Mouse (Mus musculus): Measurements from ENCODE around the gene Gstt4. TPM values are rescaled to one million over a fixed set of nuclear protein-coding genes. Genes with fewer than 3 reads are reported as not detected.
"Not testable (repeated sequence)": the region's sequence is repeated elsewhere in the genome, so short reads cannot be mapped to it uniquely, and the experiment has no call there.

The Gstt4 gene
- polyA plus RNA-seq, 1 experiment: not detected

- Histone ChIP-seq H3K4me3 (ENCODE audit: insufficient read depth, low read length) (no peak overlapping the region), H3K27ac (ENCODE audit: insufficient read depth, low read length) (no peak overlapping the region), H3K4me1 (ENCODE audit: control insufficient read depth, insufficient read depth, low read length) (no peaks in the 10 kb centered on the region)
- TF ChIP-seq POLR2A (IDR thresholded peaks at IDR 0.05; ENCODE audit: low read depth, low read length) (no peak), CTCF (IDR thresholded peaks at IDR 0.05; ENCODE audit: borderline replicate concordance, insufficient read depth, low read length) (no peak)
Observed at GRCm38 (mm10) chr10:75854791-75855190, 32.4 kb upstream of the Gstt4 start.

DNA sequence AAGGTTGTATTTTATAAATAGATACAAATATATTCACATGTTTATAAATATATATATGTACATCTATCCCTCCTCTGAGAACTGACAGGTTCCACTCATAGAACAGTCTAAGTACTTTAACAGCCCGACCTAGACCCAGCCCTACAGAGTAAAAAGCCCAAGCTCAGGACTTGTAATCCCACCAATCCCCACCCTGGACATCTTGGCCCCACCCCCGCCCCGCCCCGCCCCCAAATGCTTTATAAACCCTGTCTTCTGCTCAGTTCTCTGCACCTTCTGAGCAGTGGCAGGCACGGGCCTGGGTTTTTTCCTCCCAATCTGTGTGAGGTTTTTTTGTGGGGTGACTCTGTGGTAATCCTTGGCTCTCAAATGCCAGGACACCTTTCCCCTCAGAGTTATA lies 31.8 kb upstream of the Gstt4 start:
- TF ChIP-seq CTCF (IDR thresholded peaks at IDR 0.05; ENCODE audit: borderline replicate concordance, insufficient read depth, low read length) (no peak), POLR2A (IDR thresholded peaks at IDR 0.05; ENCODE audit: low read depth, low read length) (no peak)
- no peaks in the 10 kb centered on the region for H3K4me1 ChIP-seq (ENCODE audit: control insufficient read depth, insufficient read depth, low read length)
- no peak overlapping the region for H3K27ac ChIP-seq (ENCODE audit: insufficient read depth, low read length)
- no peak overlapping the region for H3K4me3 ChIP-seq (ENCODE audit: insufficient read depth, low read length)

DNA sequence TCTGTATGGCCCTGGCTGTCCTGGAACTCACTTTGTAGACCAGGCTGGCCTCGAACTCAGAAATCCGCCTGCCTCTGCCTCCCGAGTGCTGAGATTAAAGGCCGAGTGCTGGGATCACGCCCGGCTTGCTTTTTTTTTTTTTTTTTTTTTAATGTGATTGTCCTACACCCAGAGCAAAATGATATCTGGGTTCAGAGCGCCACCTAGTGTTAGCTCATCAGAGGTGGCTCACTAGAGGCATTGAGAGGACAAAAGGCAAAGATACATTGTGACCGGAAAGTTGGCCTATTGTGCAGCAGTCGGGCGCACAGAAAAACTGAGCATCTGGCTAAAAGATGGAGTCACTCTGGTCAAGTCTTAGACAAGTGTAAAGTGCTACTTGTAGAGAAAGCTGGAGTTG lies 31.1 kb upstream of the Gstt4 start:
- no peak overlapping the region for H3K27ac ChIP-seq (ENCODE audit: insufficient read depth, low read length)
- TF ChIP-seq POLR2A (IDR thresholded peaks at IDR 0.05; ENCODE audit: low read depth, low read length): no peak
- no peak; the same call in 1 of the 2 replicates for TF ChIP-seq CTCF (IDR thresholded peaks at IDR 0.05; ENCODE audit: borderline replicate concordance, insufficient read depth, low read length)
- H3K4me3 ChIP-seq (ENCODE audit: insufficient read depth, low read length): no peak overlapping the region
- no peaks in the 10 kb centered on the region for H3K4me1 ChIP-seq (ENCODE audit: control insufficient read depth, insufficient read depth, low read length)

DNA sequence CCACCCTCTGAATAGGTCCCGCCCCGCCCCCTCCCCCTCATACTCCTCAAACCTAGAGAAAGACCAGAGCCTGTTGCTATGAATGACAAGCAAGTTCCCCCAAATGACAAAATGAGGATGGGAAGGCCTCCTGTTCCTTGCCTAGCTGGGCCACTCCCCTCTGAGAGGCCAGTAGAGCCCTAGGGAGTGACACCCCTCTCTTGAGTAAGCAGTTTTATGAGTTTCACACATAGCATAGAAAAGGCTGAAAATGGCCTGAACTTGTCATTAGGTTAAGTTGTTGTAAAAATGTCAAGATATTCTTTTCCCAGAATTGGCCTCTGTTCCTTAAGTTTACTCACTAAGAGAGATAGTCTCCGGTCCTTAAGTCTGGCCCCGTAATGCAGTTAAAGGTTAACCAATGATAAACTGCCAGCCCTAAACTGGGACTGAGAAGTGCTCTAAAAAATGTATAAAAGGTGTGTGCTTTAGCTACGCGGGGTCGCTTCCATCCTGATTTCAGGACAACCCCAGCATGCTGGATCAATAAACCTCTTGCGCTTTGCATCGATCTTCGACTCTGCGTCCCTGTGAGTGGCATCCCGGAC lies 30.3 kb upstream of the Gstt4 start:
- no peak for TF ChIP-seq CTCF (IDR thresholded peaks at IDR 0.05; ENCODE audit: borderline replicate concordance, insufficient read depth, low read length)
- no peak overlapping the region for H3K27ac ChIP-seq (ENCODE audit: insufficient read depth, low read length)

GRCm38 (mm10) chr10:75851681-75852080 lies 29.3 kb upstream of the Gstt4 start:
- Histone ChIP-seq H3K4me3 (ENCODE audit: insufficient read depth, low read length) (no peak overlapping the region), H3K4me1 (ENCODE audit: control insufficient read depth, insufficient read depth, low read length) (no peaks in the 10 kb centered on the region), H3K27ac (ENCODE audit: insufficient read depth, low read length) (no peak overlapping the region)
- no peak for TF ChIP-seq CTCF (IDR thresholded peaks at IDR 0.05; ENCODE audit: borderline replicate concordance, insufficient read depth, low read length)
- no peak for TF ChIP-seq POLR2A (IDR thresholded peaks at IDR 0.05; ENCODE audit: low read depth, low read length)

More for the DNA sequence above, 30.3 kb upstream of the Gstt4 start:
- Histone ChIP-seq H3K4me1 (ENCODE audit: control insufficient read depth, insufficient read depth, low read length) (no peaks in the 10 kb centered on the region), H3K4me3 (ENCODE audit: insufficient read depth, low read length) (no peak overlapping the region)

- no peak overlapping the region for H3K27ac ChIP-seq (ENCODE audit: insufficient read depth, low read length)
- H3K4me3 ChIP-seq (ENCODE audit: insufficient read depth, low read length): no peak overlapping the region
- H3K4me1 ChIP-seq (ENCODE audit: control insufficient read depth, insufficient read depth, low read length): no peaks in the 10 kb centered on the region
- TF ChIP-seq POLR2A (IDR thresholded peaks at IDR 0.05; ENCODE audit: low read depth, low read length) (no peak), CTCF (IDR thresholded peaks at IDR 0.05; ENCODE audit: borderline replicate concordance, insufficient read depth, low read length) (no peak)
Observed at GRCm38 (mm10) chr10:75851076-75851475, 28.7 kb upstream of the Gstt4 start.

GRCm38 (mm10) chr10:75848382-75848781 lies 26.0 kb upstream of the Gstt4 start:
- Histone ChIP-seq H3K4me3 (ENCODE audit: insufficient read depth, low read length) (no peak overlapping the region), H3K4me1 (ENCODE audit: control insufficient read depth, insufficient read depth, low read length) (no peaks in the 10 kb centered on the region), H3K27ac (ENCODE audit: insufficient read depth, low read length) (no peak overlapping the region)
- TF ChIP-seq POLR2A (IDR thresholded peaks at IDR 0.05; ENCODE audit: low read depth, low read length) (no peak), CTCF (IDR thresholded peaks at IDR 0.05; ENCODE audit: borderline replicate concordance, insufficient read depth, low read length) (no peak)

GRCm38 (mm10) chr10:75845306-75845930 lies 23.1 kb upstream of the Gstt4 start:
- Histone ChIP-seq H3K4me3 (ENCODE audit: insufficient read depth, low read length) (no peak overlapping the region), H3K27ac (ENCODE audit: insufficient read depth, low read length) (no peak overlapping the region), H3K4me1 (ENCODE audit: control insufficient read depth, insufficient read depth, low read length) (no peaks in the 10 kb centered on the region)
- no peak for TF ChIP-seq CTCF (IDR thresholded peaks at IDR 0.05; ENCODE audit: borderline replicate concordance, insufficient read depth, low read length)
- no peak for TF ChIP-seq POLR2A (IDR thresholded peaks at IDR 0.05; ENCODE audit: low read depth, low read length)

- Histone ChIP-seq H3K27ac (ENCODE audit: insufficient read depth, low read length) (no peak overlapping the region), H3K4me3 (ENCODE audit: insufficient read depth, low read length) (no peak overlapping the region), H3K4me1 (ENCODE audit: control insufficient read depth, insufficient read depth, low read length) (no peaks in the 10 kb centered on the region)
- TF ChIP-seq CTCF (IDR thresholded peaks at IDR 0.05; ENCODE audit: borderline replicate concordance, insufficient read depth, low read length) (no peak), POLR2A (IDR thresholded peaks at IDR 0.05; ENCODE audit: low read depth, low read length) (no peak)
Observed at GRCm38 (mm10) chr10:75844800-75845199, 22.5 kb upstream of the Gstt4 start.

DNA sequence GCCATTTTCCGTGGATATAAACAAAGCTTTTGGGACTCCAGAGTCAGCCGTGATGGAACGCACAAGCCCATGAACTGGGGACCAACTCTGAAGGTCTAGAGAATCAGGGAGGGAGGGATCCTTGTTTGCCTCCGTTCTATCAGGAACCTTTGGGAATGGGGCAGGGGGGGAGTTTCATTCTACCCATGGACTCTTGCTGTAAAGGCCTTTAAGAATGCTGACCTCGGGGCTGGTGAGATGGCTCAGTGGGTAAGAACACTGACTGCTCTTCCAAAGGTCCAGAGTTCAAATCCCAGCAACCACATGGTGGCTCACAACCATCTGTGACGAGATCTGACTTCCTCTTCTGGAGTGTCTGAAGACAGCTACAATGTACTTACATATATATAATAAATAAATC lies 21.6 kb upstream of the Gstt4 start:
- H3K4me1 ChIP-seq (ENCODE audit: control insufficient read depth, insufficient read depth, low read length); H3K27ac ChIP-seq (ENCODE audit: insufficient read depth, low read length); H3K4me3 ChIP-seq (ENCODE audit: insufficient read depth, low read length): not testable (repeated sequence)
